Comparison of ENCODE assay signal across 9 mouse cellular contexts in the genomic region with DNA sequence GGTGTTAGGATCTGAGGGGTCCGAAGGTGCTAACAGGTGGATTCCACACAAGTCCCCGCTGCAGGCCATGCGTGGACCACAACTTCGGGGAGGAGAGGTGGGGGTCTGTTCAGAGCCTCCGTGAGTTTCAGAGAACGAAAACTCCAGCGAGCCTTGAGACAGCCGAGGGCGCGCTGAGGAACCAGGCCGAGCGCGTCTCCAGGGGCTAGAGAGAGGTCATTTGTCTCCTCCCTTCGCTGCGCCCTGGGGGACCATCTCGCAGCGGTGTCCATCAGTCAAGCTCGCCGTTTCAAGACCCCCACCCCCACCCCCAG.
DNase-seq lines count a peak whose midpoint lies in the region; ATAC-seq lines count a peak whose summit lies in the region.
"Had no signal": no experiment of that assay in that cellular context is flagged by ENCODE, and none has a peak within 500 bp of the region (broad histone marks: within the 10 kb centered on the region; RNA-seq: fewer than 3 reads in every experiment).

No protein-coding gene starts in this region.

- peak overlapping the region; percentile 50 for H3K4me2 ChIP-seq in hindbrain, embryonic 13.5 days
- peak overlapping the region; percentile 55 for H3K4me2 ChIP-seq in midbrain, embryonic 13.5 days (replicated peaks)

- peaks cover 26% of the 10 kb centered on the region for H3K4me1 ChIP-seq in hindbrain, embryonic 13.5 days (replicated peaks)
- peaks cover 33% of the 10 kb centered on the region for H3K4me1 ChIP-seq in midbrain, embryonic 13.5 days (replicated peaks)

- H3K9ac ChIP-seq in hindbrain, embryonic 13.5 days: 0 out of 2 replicates have a peak overlapping the region, but pooled peaks have one; percentile 46
- H3K9ac ChIP-seq in midbrain, embryonic 13.5 days (replicated peaks): peak overlapping the region; percentile 61

- H3K36me3 ChIP-seq in hindbrain, embryonic 13.5 days: no peaks in the 10 kb centered on the region
- H3K36me3 ChIP-seq in midbrain, embryonic 13.5 days: no peaks in the 10 kb centered on the region

- DNase-seq in adrenal gland, postnatal 14 days: peak; percentile 17
- DNase-seq in adrenal gland, adult 18-20 months (ENCODE audit: low spot score in 2 of 2): no peak
- peak; percentile 74 for DNase-seq in embryo, embryonic 10.5 days (ENCODE audit: low spot score)
- no peak for DNase-seq in spleen, adult 12 weeks (ENCODE audit: low spot score)
- DNase-seq: cerebellum, adult 11-12 months had no signal

- H3K9me3 ChIP-seq in hindbrain, embryonic 13.5 days: no peaks in the 10 kb centered on the region
- H3K9me3 ChIP-seq in midbrain, embryonic 13.5 days: no peaks in the 10 kb centered on the region

- H3K27ac ChIP-seq in hindbrain, embryonic 13.5 days: peak overlapping the region; percentile 64
- H3K27ac ChIP-seq in midbrain, embryonic 13.5 days: peak overlapping the region; percentile 83

- H3K4me3 ChIP-seq in hindbrain, embryonic 13.5 days: peak overlapping the region; percentile 32
- H3K4me3 ChIP-seq in midbrain, embryonic 13.5 days (replicated peaks): peak overlapping the region; percentile 36

- under 1% methylated on average over 19 of the region's 19 CpGs for WGBS in hindbrain, embryonic 13.5 days
- under 1% methylated on average over 19 of the region's 19 CpGs for WGBS in midbrain, embryonic 13.5 days

- no peak for ATAC-seq in hindbrain, embryonic 13.5 days (ENCODE audit: low FRiP score)
- no peak for ATAC-seq in midbrain, embryonic 13.5 days
- no peak for ATAC-seq in megakaryocyte, adult 5-6 weeks (ENCODE audit: poor library complexity, severe bottlenecking)
- no peak for ATAC-seq in erythroblast, adult 5-6 weeks (replicated peaks; ENCODE audit: low FRiP score, poor library complexity, severe bottlenecking)

- peaks cover 73% of the 10 kb centered on the region for H3K27me3 ChIP-seq in hindbrain, embryonic 13.5 days
- H3K27me3 ChIP-seq in midbrain, embryonic 13.5 days: peaks cover 74% of the 10 kb centered on the region

Comparison
In these comparisons a context has a peak if more than half of its experiments do, and no peak if none do; other contexts are left out.
1. DNase-seq: peak in adrenal gland, postnatal 14 days (single experiment) and embryo, embryonic 10.5 days (single experiment); none in adrenal gland, adult 18-20 months (0 of 2) and spleen, adult 12 weeks (single experiment).